In the genomic region with DNA sequence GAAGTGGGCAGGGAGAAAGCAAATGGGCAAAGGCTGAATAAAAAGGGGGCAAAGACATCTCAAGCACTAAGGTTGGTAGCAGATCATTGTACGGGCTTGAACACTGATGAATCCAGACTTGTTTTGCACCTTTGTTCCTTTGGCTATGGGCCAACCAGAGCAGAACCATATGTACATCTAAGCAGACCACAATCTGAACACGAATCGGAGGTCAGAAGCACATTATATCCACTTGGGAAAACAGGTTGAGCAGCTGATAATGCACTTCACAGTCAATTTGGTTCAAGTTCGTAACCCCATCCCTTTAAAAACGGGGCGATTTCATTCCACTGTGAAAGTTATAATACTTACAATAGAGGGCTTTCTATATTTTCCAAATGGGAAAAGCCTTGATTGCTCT, we compare ENCODE assay signal across 8 mouse cellular contexts. TPM values are rescaled to one million over a fixed set of nuclear protein-coding genes. Genes with fewer than 3 reads are reported as not detected.
DNase-seq lines count a peak whose midpoint lies in the region; ATAC-seq and TF ChIP-seq lines count a peak whose summit lies in the region.

No protein-coding gene starts in this region.

- H3K27ac ChIP-seq in spleen, adult 2 months (ENCODE audit: insufficient read depth, low read length) = peak overlapping the region; percentile 89; the same call in 1 of the 2 replicates
- peak overlapping the region; percentile 92 for H3K27ac ChIP-seq in heart, embryonic 16.5 days (ENCODE audit: low read length)
- H3K27ac ChIP-seq in midbrain, embryonic 12.5 days (replicated peaks) = 0 out of 2 replicates have a peak overlapping the region, but pooled peaks have one; percentile 47

- H3K4me3 ChIP-seq in spleen, adult 2 months (ENCODE audit: extremely low read depth, insufficient read depth, insufficient read length) = peak overlapping the region; percentile 94
- H3K4me3 ChIP-seq in heart, embryonic 16.5 days (ENCODE audit: low read length) = peak overlapping the region; percentile 100
- peak overlapping the region; percentile 98 for H3K4me3 ChIP-seq in midbrain, embryonic 12.5 days

- no peak for TF ChIP-seq CTCF in spleen, adult 2 months (IDR thresholded peaks at IDR 0.05; ENCODE audit: extremely low read depth, insufficient read depth, insufficient read length, insufficient replicate concordance)

- no peak for DNase-seq in spleen, adult 2 months (ENCODE audit: low read depth in 1 of 2, low spot score in 2 of 2)
- DNase-seq in spleen, adult 18-20 months = no peak
- DNase-seq in cerebellum, adult 9-11 months = peak; percentile 71
- DNase-seq in large intestine, adult 2 months (ENCODE audit: low read depth, low spot score) = peak; percentile 18
- no peak for DNase-seq in right cerebral cortex, postnatal 14 days

- peak overlapping the region; percentile 74 for H3K9ac ChIP-seq in heart, embryonic 16.5 days (ENCODE audit: low read length)
- peak overlapping the region; percentile 62; the same call in 1 of the 2 replicates for H3K9ac ChIP-seq in midbrain, embryonic 12.5 days (replicated peaks)

- WGBS in spleen, adult 2 months = 2% methylated on average over 6 of the region's 6 CpGs
- 4% methylated on average over 6 of the region's 6 CpGs for WGBS in heart, embryonic 16.5 days
- WGBS in large intestine, adult 2 months = 0% methylated on average over 6 of the region's 6 CpGs
- 16% methylated on average over 6 of the region's 6 CpGs for WGBS in midbrain, embryonic 12.5 days

- 0 out of 2 replicates have a peak, but pooled peaks cover 4% of the 10 kb centered on the region for H3K4me1 ChIP-seq in spleen, adult 2 months (ENCODE audit: control insufficient read depth, insufficient read depth, insufficient read length)
- peaks cover 9% of the 10 kb centered on the region for H3K4me1 ChIP-seq in heart, embryonic 16.5 days (ENCODE audit: control insufficient read depth, insufficient read depth, low read length)
- peaks cover 14% of the 10 kb centered on the region for H3K4me1 ChIP-seq in midbrain, embryonic 12.5 days

- H3K27me3 ChIP-seq in spleen, adult 2 months (ENCODE audit: control insufficient read depth, insufficient read depth, low read length) = no peaks in the 10 kb centered on the region
- H3K27me3 ChIP-seq in heart, embryonic 16.5 days (ENCODE audit: control insufficient read depth, insufficient read depth, low read length) = no peaks in the 10 kb centered on the region
- no peaks in the 10 kb centered on the region for H3K27me3 ChIP-seq in midbrain, embryonic 12.5 days

- H3K36me3 ChIP-seq in spleen, adult 2 months (ENCODE audit: control insufficient read depth, insufficient read depth, low read length) = no peaks in the 10 kb centered on the region
- H3K36me3 ChIP-seq in heart, embryonic 16.5 days (ENCODE audit: control insufficient read depth, insufficient read depth) = no peaks in the 10 kb centered on the region
- no peaks in the 10 kb centered on the region for H3K36me3 ChIP-seq in midbrain, embryonic 12.5 days

- peak overlapping the region; percentile 80 for H3K4me2 ChIP-seq in heart, embryonic 16.5 days (ENCODE audit: low read depth, low read length)
- H3K4me2 ChIP-seq in midbrain, embryonic 12.5 days (replicated peaks) = peak overlapping the region; percentile 92

- no peak for ATAC-seq in heart, embryonic 16.5 days (replicated peaks; ENCODE audit: extremely low read depth, insufficient read depth, low FRiP score)
- ATAC-seq in midbrain, embryonic 12.5 days (ENCODE audit: low FRiP score, low read depth) = no peak
- no peak for ATAC-seq in inflammation-experienced regulatory T-cells, adult 6 months

- no peaks in the 10 kb centered on the region for H3K9me3 ChIP-seq in heart, embryonic 16.5 days (replicated peaks; ENCODE audit: control insufficient read depth, low read length)
- no peaks in the 10 kb centered on the region for H3K9me3 ChIP-seq in midbrain, embryonic 12.5 days

- no peak for TF ChIP-seq POLR2A in spleen, adult 2 months (IDR thresholded peaks at IDR 0.05; ENCODE audit: low read depth, low read length)

RNA-seq across cellular contexts. Expression of a gene that starts 1.0 kb away (rescaled TPM):
- 1.6 and 2.4 TPM in 2 replicates for polyA plus RNA-seq in spleen, adult 2 months (2012; rRNA removed)
- polyA plus RNA-seq in heart, embryonic 16.5 days (2015; fragmentation: Nextera tagmentation; extraction: Ambion mirVana) = 5.8 and 6.1 TPM in 2 replicates
- polyA plus RNA-seq in large intestine, adult 2 months (2012; rRNA removed) = 2.5 and 3.8 TPM in 2 replicates
- 13.1 and 13.4 TPM in 2 replicates for polyA plus RNA-seq in midbrain, embryonic 12.5 days (2016; fragmentation: Nextera tagmentation; extraction: Ambion mirVana)
- 10 to 100 TPM; 16.7 to 20.1 (median 17.3) TPM for polyA plus RNA-seq in inflammation-experienced regulatory T-cells, adult 6 months (2017; shearing (Covaris generic))

RNA-seq across cellular contexts. Expression of a gene that starts 7.7 kb away (rescaled TPM):
- polyA plus RNA-seq in spleen, adult 2 months (2012; rRNA removed) = 0.32 and 0.49 TPM in 2 replicates
- polyA plus RNA-seq in heart, embryonic 16.5 days (2015; fragmentation: Nextera tagmentation; extraction: Ambion mirVana) = 2.1 and 2.2 TPM in 2 replicates
- 0.11 and 0.22 TPM in 2 replicates for polyA plus RNA-seq in large intestine, adult 2 months (2012; rRNA removed)
- 5.5 and 6.1 TPM in 2 replicates for polyA plus RNA-seq in midbrain, embryonic 12.5 days (2016; fragmentation: Nextera tagmentation; extraction: Ambion mirVana)
- under 1 TPM in 2 of 3 experiments, not detected in 1; 0.12 to 0.33 TPM for polyA plus RNA-seq in inflammation-experienced regulatory T-cells, adult 6 months (2017; shearing (Covaris generic))

RNA-seq across cellular contexts. Expression of a gene that starts 55.1 kb away (rescaled TPM):
- 9.6 and 12.8 TPM in 2 replicates for polyA plus RNA-seq in spleen, adult 2 months (2012; rRNA removed)
- 48.0 and 48.3 TPM in 2 replicates for polyA plus RNA-seq in heart, embryonic 16.5 days (2015; fragmentation: Nextera tagmentation; extraction: Ambion mirVana)
- polyA plus RNA-seq in large intestine, adult 2 months (2012; rRNA removed) = 16.4 and 31.1 TPM in 2 replicates
- 87.5 and 91.8 TPM in 2 replicates for polyA plus RNA-seq in midbrain, embryonic 12.5 days (2016; fragmentation: Nextera tagmentation; extraction: Ambion mirVana)
- 10 to 100 TPM; 13.5 to 27.1 (median 15.8) TPM for polyA plus RNA-seq in inflammation-experienced regulatory T-cells, adult 6 months (2017; shearing (Covaris generic))

Comparison
In these comparisons a context has a peak if more than half of its experiments do, and no peak if none do; other contexts are left out.
1. DNase-seq: peak in cerebellum, adult 9-11 months (single experiment) and large intestine, adult 2 months (single experiment); none in spleen, adult 2 months (0 of 2), spleen, adult 18-20 months (0 of 2) and right cerebral cortex, postnatal 14 days (single experiment).
2. Peak in every context shown above with its lines, with median percentiles within 50 percentile points of each other: H3K27ac ChIP-seq and H3K4me3 ChIP-seq.